Mouse (Mus musculus) heart, adult 11 months (tissue): ENCODE results near the gene Creb3l2.
A peak's percentile ranks its signal among the peaks of the same experiment; 100 is the strongest.

Experiments used
- DNase-seq: peaks from one replicate; pipeline ENCODE4 v3.0.0; 2022

The Creb3l2 gene

DNA sequence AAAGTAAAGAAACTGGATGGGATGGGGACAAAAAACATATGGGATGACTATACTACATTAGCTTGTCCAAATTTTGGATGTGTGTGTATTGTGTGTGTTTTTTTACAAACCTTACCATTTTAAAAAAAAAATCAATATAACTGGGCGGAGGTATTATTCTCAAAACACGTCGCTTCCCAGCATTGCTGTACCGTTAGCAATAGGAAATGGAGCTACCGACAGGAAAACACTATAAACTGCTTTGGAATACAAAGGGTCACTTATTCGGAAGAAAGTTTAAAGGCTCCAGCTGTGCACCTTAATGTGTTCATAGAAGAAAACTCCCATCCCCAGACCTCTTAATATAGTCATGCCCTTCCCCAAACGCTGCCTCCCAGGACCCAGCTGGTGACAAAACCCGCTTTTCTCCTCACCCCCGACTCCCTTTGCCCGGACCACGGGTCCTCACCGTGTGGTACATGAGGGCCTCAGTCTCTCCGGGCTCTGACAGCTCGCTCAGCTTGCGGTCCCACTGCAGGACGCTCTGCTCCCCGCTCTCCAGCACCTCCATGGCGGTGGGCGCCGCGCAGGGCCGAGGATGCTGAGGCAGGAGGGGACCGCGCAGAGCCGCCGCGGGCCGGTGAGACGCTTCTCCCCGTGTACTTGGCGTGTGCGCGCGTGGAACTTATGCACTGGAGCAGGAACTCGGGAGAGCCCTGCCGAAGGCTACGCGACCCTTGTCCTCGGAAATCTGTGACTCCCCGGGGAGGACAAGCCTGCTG is 515 bp downstream of the Creb3l2 start:
- DNase-seq: no peak

DNA sequence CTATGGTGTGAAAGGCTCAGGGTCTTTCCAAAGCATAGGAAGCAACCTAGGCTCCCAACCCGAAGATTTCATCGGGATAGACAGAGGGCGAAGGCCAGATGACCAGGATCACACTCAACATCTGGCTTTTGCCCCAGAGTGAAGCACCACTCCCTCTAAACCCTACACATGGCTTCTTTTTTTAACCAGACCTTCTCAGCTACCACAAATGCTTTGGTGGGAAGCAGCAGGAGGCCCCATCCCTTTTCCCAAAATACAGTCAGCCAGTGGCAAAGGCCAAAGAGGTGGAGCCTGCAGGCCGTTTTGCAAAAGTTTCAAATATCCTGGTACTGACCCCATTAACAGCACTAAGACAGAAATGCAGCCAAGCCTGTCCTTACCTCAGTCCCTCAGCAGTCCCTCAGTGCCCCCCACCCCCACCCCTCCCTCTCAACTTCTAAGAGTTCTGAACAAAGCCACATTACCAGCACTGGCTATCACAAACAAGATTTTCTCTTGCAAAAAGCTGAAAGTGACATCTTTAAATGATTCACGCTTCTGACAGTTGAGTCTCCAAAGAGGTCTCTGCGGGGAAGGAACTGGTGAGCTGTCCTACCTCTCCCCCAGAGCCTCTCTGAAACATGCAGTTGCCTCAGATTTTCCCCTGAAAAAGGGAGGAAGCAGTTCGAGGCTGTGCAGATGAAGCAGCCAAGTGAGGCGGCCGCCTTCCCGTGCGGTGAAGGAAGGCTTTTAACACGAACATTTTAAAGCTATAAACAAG is 1.3 kb downstream of the Creb3l2 start:
- DNase-seq: peak; percentile 94

DNA sequence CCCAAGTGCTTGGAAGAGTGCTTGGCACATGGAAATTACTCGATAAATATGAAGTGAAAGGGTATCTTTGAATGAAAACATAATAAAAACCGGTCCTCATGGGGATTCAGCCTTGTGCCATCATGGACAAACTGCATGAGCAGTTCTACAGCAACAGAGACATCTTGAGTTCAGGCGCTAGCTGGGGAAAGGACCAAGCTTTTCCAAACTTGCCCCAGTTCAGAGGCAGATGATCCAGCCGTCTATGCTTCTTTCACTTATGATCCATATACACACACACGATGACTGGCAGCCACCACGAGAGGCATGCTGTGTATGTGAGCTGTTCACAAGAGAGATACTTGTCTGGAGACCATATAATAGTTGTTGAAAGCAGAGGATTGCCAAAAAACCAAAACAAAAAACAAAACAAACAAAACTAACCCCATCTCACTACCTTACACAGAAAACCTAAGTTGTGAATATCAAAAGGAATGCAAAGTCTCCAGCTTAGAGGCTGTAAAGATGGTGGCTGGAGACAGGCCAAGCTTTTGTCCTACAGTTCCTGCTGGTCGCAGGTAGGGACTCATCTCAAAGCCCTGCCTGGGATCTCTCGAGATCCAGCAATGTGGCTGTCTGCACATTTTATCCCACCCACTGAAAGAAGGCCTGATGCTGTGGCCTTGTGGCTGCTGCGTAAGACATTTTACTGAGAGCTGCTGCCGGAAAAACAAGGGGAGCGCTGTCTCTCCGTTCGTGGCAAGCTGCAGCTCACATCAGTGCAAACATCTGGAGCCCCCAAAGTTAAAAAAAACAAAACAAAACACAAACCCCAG is 2.1 kb downstream of the Creb3l2 start:
- peak; percentile 92 for DNase-seq

DNA sequence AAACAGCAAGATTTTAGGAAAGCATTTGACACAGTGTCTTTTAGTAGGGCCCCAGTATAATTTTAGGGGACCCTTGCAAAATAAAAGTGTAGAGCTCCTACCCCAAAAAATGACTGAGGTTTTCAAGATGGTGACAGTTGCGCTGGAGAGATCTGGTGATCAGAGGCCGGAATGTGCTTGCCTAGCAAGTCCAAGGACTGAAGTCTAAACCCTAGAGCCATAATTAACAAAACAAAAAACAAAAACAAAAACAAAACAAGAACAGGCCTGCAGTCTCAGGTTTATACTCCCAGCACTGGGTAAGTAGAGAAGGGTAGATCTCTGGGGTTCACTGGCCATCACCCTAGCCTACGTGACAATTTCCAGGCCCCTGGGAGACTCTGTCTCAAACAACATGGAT is 3.4 kb downstream of the Creb3l2 start:
- no peak for DNase-seq

DNA sequence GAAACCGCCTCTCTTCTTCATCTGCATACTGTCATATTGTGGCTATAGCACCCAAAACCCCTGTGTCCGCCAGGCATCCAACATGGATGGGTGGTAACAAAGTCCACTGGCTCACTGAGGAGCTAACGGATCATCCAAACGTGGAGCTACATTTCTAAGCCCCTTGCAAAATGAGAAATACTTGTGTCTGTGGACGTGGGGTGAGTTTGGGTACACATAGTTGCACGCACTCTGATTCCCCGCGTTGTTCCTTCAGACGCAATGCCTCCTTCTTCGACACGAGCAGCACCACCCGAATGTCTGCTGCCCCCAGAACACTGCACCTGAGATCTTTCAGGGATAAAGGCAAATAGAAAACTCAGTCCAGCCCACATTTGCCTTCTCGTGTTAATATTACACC is 4.9 kb downstream of the Creb3l2 start:
- DNase-seq: peak; percentile 76

DNA sequence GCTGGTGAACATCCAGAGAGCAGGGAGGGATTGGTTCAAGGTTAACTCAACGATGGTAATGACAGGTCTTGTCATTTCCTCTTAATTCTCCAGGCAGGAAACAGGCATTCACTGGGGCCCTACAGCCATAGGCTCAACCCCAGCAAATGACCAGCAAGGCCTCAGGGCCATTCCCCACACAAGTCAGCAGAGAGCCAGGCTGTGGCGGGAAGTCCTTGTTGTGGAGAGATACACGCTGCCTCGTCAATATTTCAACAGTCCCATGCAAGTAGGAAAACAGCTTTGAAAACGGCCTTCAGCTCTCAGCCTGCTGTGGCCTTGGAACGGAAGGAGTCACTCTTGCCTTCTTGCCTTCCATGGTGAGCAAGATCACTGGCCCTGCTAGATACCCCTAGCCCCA is 6.6 kb downstream of the Creb3l2 start:
- peak; percentile 90 for DNase-seq

DNA sequence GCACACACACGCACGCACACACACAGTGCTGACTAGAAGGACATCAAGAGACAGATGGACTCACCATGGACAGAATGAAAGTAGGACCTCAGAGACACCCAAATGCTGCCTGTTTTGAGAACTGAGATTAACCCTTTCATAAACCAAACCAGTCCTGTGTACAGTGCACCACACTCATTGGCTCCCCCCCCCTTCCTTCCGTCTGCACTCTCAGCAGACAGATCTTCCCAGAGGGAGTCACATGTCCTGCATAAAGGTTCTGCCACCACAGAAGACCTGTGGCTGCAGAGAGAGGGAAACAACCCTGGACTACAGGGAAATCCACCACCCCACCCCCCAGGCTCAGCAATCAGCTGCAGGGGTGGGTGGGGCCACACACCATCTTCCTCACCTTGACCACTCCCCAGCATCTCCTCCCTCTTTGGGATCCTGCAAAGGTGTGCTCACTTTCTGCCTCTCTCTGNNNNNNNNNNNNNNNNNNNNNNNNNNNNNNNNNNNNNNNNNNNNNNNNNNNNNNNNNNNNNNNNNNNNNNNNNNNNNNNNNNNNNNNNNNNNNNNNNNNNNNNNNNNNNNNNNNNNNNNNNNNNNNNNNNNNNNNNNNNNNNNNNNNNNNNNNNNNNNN is 12.0 kb downstream of the Creb3l2 start:
- DNase-seq: peak; percentile 87

DNA sequence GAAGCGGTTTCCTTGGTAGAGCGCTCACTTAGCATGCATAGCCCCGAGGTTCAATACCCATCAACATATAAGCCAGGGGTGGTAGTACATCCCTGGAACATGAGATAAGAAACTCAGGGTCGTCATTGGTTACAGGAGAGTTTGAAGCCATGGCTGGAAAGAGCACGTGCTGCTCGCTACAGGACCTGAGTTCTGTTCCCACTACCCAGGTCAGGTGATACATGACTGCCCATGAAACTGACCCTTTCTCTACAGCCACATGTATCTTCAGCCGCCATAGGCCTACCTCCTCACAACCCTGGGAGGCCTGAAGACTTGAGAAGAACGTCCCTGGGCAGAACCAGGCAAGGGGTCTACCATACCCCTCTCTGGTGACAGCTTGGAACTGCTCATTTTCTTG is 13.0 kb downstream of the Creb3l2 start:
- no peak for DNase-seq

DNA sequence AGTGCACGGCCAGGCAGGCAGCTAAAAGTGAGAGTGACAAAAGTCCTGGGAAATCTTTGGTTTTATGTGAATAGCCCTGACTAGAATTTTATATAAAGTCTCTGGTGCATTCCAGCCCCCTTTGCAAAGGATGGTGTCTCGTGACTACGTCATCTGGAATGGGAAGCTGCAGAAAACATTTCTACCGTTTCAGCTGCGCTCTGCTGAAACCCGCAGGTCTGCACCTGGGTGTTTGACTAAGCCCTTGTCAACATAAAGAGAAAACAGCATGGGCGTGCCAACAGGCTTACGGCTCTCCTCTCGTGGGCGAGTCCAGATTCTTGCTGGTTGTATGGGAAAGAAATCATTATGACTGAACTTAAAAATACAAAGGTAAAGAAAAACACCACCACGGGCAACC is 13.9 kb downstream of the Creb3l2 start:
- DNase-seq: no peak

DNA sequence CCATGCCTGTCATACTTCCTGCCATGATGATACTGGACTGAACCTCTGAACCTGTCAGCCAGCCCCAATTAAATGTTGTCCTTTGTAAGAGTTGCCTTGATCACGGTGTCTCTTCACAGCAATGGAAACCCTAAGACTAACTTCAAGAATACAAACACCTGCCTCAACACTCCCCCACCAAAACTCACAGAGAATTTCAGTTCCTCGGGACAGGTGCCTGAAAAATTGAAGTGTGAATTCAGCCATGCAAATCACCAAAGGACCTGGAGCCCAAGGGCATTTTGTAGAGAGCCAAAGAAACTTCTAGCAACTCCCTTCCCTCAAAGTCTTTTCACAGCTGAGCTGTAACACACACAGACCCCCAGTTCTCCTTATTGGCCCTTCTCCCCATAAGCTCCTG is 15.3 kb downstream of the Creb3l2 start:
- no peak for DNase-seq

DNA sequence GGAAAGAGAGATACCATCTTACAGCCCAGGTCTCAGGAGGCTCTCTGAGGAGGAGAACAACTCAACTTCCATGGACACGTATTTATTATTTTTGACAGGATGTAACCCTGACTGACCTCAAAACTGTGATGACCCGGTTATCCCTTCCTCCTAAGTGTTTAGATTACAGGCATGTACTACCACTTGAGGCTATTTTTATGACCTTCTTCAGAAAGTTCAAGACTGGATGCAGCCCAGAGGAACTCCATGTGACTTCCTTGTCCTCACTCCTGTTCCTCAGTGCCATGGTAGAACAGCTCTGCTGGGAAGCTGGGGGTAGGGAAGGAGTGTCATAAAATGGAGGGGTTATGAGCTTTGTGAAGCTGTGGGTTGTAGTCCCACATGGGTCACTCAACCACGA is 16.1 kb downstream of the Creb3l2 start:
- DNase-seq: peak; percentile 91

DNA sequence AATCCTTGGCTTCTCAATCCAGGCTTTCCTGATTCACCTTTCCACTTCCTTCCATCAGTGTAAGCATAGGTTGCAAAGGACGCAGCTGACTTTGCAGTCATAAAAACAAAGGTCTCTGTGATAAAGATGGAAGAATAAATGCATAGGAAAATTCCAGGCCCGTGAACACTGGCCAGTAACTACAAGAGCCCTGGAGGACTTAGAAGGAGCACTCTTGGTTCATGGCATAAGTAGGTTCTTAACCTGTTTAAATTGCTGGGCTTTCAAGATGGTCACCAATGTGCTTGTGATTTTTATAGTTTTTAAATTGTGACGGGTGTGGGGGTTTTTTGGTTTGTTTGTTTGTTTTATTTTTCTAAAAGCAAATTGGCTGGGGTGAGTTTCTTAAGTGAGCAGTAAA is 16.9 kb downstream of the Creb3l2 start:
- no peak for DNase-seq

DNA sequence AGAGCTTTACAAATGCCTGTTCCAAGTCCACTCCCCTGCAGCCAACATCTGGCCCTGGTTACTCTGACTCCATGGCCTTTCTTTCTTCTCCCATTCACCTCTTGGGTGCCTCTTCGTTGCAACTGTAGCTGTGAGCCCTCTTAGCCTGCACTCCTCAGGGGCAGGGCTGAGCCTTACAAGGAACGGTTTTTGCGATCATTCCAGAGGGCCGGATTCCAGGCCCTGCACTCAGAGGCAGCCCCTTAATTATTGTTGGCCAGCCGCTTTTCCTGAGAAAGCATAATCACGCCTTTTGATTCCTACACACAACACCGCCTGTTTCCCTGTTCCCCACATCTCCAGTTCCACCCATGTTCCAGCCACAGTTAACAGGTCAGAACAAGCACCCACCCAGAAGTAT is 17.6 kb downstream of the Creb3l2 start:
- DNase-seq: peak; percentile 97

DNA sequence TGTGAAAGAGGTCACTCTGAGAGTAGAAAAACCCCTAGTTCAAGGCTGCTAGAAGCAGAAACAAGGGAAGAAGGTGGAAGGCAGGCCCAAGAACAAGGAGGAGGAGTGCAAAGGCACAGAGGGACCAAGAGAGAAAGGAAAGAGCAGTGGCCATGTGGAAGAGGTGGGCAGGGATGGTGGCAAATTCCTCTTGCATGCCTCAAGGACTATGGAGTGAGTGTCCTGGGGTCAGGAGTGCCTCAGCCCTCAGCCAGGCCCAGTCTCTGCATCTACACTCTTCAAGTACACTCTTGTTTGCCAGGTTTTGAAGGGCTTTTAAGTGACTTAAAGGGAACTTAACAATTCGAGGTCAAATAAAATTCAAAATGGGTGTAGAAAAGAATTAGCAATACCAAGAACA is 18.6 kb downstream of the Creb3l2 start:
- DNase-seq: peak; percentile 91

DNA sequence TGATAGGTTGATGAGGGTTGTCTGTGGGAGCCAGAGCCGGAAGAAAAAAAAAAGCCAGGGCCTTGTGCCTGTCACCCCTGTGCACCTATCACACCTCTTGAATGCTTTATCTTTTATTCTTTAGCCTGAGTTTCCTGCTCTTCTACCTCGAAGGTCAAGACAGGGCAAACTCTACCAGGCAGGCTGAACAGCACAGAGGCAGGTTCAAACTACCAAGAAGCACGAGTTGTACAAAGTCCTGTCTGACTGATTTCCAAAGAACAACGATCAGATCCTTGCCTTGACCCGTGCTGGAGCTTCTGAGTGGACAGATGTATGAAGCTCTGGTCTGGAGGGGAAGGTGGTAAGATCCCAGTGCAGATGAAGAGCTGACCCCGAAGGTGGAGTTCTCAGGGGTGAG is 20.8 kb downstream of the Creb3l2 start:
- no peak for DNase-seq

DNA sequence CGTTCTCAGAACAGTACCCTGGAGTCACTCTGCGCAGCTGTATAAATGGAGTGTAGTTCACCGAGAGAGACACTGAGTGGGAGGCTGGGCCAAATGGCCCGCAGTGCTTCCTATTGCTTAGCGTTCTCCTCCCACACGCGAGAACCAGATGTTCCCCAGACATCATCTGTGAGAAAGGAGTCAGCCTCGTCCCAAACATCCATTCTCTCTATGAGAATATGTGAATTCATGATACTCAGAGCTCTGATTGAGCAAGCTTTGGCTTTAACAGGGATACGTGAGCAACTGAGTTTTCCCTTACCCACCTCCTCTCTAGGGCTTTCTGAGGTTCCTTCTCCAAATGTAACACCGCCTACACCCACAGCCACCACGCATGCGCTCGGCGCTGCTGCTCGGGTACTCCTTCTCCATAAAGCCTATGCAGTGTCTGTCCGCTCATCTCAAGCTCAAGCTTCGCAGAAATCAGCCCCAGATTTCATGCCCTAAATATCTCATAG is 22.5 kb downstream of the Creb3l2 start:
- DNase-seq: peak; percentile 99

DNA sequence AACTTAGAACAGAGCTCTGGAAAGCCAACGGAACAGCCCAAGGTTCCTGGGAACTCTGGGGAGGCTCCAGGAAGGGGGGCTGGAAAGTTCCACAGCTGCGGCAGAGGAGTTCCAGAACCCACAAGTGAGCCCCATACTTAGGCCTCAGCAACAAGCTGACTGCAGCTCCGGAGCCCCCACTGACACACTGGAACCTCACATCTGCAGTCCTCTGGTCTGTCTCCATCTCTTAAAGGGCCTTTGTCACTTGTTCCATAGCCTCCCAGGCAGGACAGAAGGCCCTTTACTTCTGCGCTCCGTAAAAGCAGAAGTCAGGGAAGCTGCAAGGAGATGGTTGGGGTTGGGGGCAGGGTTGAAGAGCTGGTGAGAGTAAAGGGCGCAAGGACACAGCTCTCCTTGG is 23.0 kb downstream of the Creb3l2 start:
- DNase-seq: no peak

DNA sequence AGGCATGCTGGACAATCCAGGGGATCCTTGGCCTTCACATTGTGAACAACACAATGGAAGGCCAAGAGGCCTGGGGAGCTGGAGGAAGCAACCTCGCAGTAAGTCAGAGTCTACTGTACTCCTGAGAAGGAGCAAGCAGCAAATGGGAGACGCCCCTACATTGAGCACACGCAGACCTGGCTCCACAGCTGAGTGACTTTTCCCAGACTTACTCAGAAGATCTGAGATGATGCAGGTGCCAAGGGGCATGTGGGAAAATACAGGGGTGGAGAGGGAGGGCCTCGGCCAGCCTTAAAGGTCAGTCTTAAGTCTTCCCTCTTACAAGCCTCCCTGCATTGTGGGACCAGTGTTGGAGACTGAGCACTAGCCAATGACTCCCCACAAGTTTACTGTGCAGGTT is 25.2 kb downstream of the Creb3l2 start:
- peak; percentile 83 for DNase-seq

DNA sequence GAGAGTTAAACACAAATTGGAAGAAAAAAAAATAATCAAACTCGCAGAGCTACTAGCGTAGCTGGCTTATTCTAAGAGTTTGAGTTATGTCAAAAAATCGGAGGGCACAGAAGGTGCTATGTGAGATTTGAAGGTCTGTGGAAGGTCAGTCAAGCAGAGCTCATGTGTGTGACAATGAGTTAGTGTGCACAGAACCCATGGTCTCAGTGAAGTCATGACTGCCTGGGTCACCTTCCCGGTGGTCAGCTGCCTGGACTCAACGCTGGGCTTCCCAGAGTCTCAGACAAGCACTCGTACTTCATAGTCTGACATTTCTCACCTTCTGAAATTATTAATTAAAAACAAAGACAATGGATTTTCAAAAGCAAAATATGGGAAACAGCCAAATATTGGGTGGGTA is 26.4 kb downstream of the Creb3l2 start:
- peak; percentile 86 for DNase-seq

DNA sequence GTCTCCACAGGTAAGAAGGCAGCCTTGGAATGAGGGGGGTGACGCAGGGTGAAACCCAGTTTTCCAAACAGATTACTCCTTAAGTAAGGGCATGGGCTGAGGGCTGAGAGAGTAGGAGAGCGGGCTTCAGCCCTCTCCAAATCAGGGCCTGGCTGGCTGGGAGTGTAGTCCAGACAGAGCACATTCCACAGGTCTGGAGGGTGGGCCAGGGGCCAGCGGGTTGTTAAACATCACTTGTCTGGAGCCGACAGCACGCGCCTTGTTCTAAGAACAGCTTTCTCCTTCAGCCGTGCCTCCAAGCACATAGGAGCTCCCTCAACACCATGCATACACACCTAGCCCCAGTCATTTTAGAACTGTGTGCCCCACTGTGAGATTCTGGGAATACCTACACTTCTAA is 26.9 kb downstream of the Creb3l2 start:
- peak; percentile 96 for DNase-seq

DNA sequence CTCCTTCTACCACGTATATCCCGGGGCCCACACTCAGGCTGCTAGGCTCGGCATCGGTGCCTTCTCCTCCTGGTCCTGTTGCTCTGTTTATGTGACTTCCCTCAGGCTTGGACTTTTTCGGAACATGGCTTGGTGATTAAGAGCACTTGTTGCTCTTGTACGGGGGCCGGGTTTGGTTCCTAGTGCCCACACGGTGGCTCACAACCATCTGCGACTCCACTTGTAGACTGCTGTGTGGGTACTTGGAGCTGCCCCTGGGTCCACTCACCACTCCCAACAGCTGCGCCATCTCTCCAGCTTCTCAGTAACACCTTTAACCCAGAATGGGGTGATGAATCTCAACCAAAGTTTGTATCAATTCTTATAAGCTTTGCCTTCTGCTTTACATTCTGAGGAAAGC is 27.4 kb downstream of the Creb3l2 start:
- peak; percentile 86 for DNase-seq

DNA sequence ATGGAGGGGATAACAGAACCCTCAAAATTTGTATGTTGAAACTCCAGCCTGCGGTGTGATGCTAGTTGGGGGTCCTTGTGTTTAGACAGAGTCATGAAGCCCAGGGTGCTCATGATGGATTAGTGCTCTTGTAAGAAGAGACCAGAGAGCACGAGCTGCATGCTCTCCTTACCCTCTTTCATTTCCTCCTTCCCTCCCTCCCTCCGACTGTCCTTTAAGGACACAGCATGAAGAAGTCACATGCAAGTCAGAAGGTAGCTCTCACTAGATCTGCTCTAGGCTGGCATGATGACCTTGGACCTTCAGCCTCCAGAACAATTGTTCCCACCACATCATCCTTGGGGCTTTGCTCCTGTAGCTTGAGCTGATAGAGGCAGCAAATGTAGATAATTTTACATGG is 30.2 kb downstream of the Creb3l2 start:
- DNase-seq: no peak

DNA sequence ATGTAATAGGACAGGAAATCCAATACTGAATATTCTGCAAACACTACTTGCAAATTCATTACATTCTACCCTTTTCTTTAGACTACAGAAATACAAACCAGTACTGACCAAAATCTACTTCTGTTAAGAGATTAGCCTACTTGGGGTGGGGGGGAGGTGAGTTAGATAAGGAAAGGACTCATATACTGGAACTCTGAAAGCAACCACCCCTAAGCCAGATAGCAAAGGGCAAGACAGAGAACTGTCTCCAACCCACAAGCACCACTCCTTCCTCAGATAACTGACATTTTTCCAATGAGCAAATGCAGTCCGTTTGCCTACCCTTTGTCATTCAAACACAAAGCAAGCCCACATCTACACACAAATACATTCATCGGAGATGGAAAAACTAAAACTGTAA is 32.1 kb downstream of the Creb3l2 start:
- no peak for DNase-seq
